8 mouse cellular contexts compared by ENCODE assay signal in the genomic region with DNA sequence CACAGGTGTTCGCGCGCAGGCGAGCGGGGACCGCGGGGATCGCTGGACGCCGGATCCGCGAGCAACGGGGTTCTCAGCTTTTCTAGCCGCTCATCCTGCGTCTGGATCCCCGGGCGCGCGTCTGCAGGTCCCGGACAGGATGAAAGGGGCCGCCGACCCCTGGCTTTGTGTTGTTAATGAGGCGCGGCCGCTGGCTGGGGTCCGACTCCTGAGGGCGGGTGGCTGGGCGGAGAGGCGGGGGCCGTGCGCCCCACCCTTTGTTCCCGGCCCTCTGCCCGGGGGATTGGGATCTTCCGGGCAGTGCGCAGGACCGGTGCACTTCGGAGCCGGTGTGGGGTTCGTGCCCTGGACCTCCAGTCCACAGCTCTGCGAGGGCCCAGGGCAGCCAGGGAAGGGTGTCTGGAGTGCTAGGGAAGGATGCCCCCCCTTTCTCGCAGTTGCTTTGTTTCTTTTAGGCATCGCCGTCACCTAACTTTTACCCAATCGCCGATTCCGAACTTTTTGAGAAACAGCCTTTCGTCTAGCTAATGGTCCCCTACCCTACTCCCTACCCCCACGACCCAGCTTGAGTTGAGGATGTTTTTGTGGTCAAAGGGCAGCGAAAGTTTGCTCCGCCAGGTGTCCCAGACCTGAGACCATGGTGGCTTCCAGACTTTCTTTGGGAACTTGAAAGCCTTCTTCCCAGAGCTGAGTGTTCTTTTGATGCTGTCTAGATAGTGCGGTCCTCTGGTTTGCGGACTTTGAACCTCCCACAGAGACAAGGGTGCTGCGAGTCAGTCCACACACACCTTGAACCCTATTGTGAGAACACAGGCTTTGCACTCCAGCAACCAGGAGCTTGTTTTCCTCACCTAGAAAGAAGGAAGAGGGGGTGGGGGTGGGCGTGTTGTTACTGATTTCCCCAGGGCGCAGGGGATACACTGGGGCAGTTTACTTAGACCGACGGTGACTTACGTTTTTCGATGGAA. TPM values are rescaled to one million over a fixed set of nuclear protein-coding genes. Genes with fewer than 3 reads are reported as not detected.
A peak's percentile ranks its signal among the peaks of the same experiment; 100 is the strongest.
DNase-seq lines count a peak whose midpoint lies in the region; ATAC-seq and TF ChIP-seq lines count a peak whose summit lies in the region.

No protein-coding gene starts in this region.

- H3K36me3 ChIP-seq in heart, embryonic 11.5 days (ENCODE audit: control insufficient read depth, insufficient read depth, low read length): no peaks in the 10 kb centered on the region
- H3K36me3 ChIP-seq in stomach, postnatal 0 days (ENCODE audit: control insufficient read depth, insufficient read depth, low read length): no peaks in the 10 kb centered on the region

- ATAC-seq in heart, embryonic 11.5 days (replicated peaks; ENCODE audit: insufficient number of reproducible peaks, low FRiP score, low TSS enrichment): peak; percentile 46; the same call in 1 of the 2 replicates
- peak; percentile 51 for ATAC-seq in stomach, postnatal 0 days (ENCODE audit: low FRiP score, low TSS enrichment)
- no peak for ATAC-seq in megakaryocyte-erythroid progenitor cell, adult 5-6 weeks (replicated peaks; ENCODE audit: low FRiP score, low TSS enrichment, poor library complexity, severe bottlenecking)

- H3K9ac ChIP-seq in heart, embryonic 11.5 days (ENCODE audit: low read depth, low read length): peak overlapping the region; percentile 74
- H3K9ac ChIP-seq in stomach, postnatal 0 days (ENCODE audit: low read length): peak overlapping the region; percentile 81

- WGBS in heart, embryonic 11.5 days (ENCODE audit: insufficient replicate concordance): under 1% methylated on average over 54 of the region's 59 CpGs
- WGBS in stomach, postnatal 0 days: 2% methylated on average over 47 of the region's 59 CpGs

- no peaks in the 10 kb centered on the region for H3K9me3 ChIP-seq in heart, embryonic 11.5 days (replicated peaks; ENCODE audit: control insufficient read depth, low read length)
- H3K9me3 ChIP-seq in stomach, postnatal 0 days (ENCODE audit: control insufficient read depth, low read length): no peaks in the 10 kb centered on the region

- no peaks in the 10 kb centered on the region; the same call in 1 of the 2 replicates for H3K27me3 ChIP-seq in heart, embryonic 11.5 days (ENCODE audit: control insufficient read depth, insufficient read depth, low read length)
- no peaks in the 10 kb centered on the region for H3K27me3 ChIP-seq in stomach, postnatal 0 days (ENCODE audit: control insufficient read depth, insufficient read depth, low read length)

- peak; percentile 18 for DNase-seq in thymus, postnatal 0 days (ENCODE audit: low spot score)
- DNase-seq in thymus, adult 18-20 months: no peak
- DNase-seq in embryo, embryonic 9.5 days (ENCODE audit: extremely low spot score): peak; percentile 76
- DNase-seq in kidney, postnatal 10 days: peak; percentile 72
- DNase-seq in lung, postnatal 4 days: peak; percentile 58 to 75
- DNase-seq in stomach, postnatal 0 days (ENCODE audit: low spot score): peak; percentile 66

- H3K4me1 ChIP-seq in heart, embryonic 11.5 days (ENCODE audit: control insufficient read depth, insufficient read depth, low read length): peaks cover 12% of the 10 kb centered on the region
- 0 out of 2 replicates have a peak, but pooled peaks cover 3% of the 10 kb centered on the region for H3K4me1 ChIP-seq in stomach, postnatal 0 days (replicated peaks; ENCODE audit: control insufficient read depth, insufficient read depth)

- no peak overlapping the region; the same call in 1 of the 2 replicates for H3K27ac ChIP-seq in heart, embryonic 11.5 days (ENCODE audit: low read depth, low read length)
- peak overlapping the region; percentile 88 for H3K27ac ChIP-seq in stomach, postnatal 0 days (replicated peaks)

- no peak for TF ChIP-seq EP300 in stomach, postnatal 0 days (optimal IDR thresholded peaks at IDR 0.05)

- peak overlapping the region; percentile 82 for H3K4me2 ChIP-seq in heart, embryonic 11.5 days
- H3K4me2 ChIP-seq in stomach, postnatal 0 days (replicated peaks; ENCODE audit: low read depth): peak overlapping the region; percentile 95

- H3K4me3 ChIP-seq in heart, embryonic 11.5 days (ENCODE audit: low read depth, low read length): peak overlapping the region; percentile 77
- peak overlapping the region; percentile 95 for H3K4me3 ChIP-seq in stomach, postnatal 0 days (ENCODE audit: low read depth, low read length)

- no peak for TF ChIP-seq CTCF in stomach, postnatal 0 days (IDR thresholded peaks at IDR 0.05; ENCODE audit: low read depth)

RNA-seq across cellular contexts. Expression of a gene that starts 0.8 kb away (rescaled TPM):
- 0.19 and 0.20 TPM in 2 replicates for polyA plus RNA-seq in thymus, postnatal 0 days (2015; fragmentation: Nextera tagmentation; extraction: Ambion mirVana)
- 1.5 and 2.1 TPM in 2 replicates for polyA plus RNA-seq in heart, embryonic 11.5 days (2014; fragmentation: Nextera tagmentation; extraction: Ambion mirVana)
- 1.0 and 1.1 TPM in 2 replicates for polyA plus RNA-seq in stomach, postnatal 0 days (2015; fragmentation: Nextera tagmentation; extraction: Ambion mirVana)
- total RNA-seq in megakaryocyte-erythroid progenitor cell, adult 5-6 weeks (2014; fragmentation: Nextera tagmentation): 1.2 TPM in 1 of 2 replicates, not detected in the other
- not detected in 2 replicates for total RNA-seq in megakaryocyte-erythroid progenitor cell, adult 5-6 weeks (2017)

RNA-seq across cellular contexts. Expression of a gene that starts 45.3 kb away (rescaled TPM):
- 1.4 and 2.1 TPM in 2 replicates for polyA plus RNA-seq in thymus, postnatal 0 days (2015; fragmentation: Nextera tagmentation; extraction: Ambion mirVana)
- 0.76 and 1.7 TPM in 2 replicates for polyA plus RNA-seq in heart, embryonic 11.5 days (2014; fragmentation: Nextera tagmentation; extraction: Ambion mirVana)
- polyA plus RNA-seq in stomach, postnatal 0 days (2015; fragmentation: Nextera tagmentation; extraction: Ambion mirVana): 0.19 TPM in 1 of 2 replicates, not detected in the other
- total RNA-seq in megakaryocyte-erythroid progenitor cell, adult 5-6 weeks (2014; fragmentation: Nextera tagmentation): not detected in 2 replicates
- not detected in 2 replicates for total RNA-seq in megakaryocyte-erythroid progenitor cell, adult 5-6 weeks (2017)

Comparison
In these comparisons a context has a peak if more than half of its experiments do, and no peak if none do; other contexts are left out.
1. DNase-seq: peak in thymus, postnatal 0 days (single experiment), embryo, embryonic 9.5 days (single experiment), kidney, postnatal 10 days (single experiment), lung, postnatal 4 days (2 of 2) and stomach, postnatal 0 days (single experiment); none in thymus, adult 18-20 months (0 of 2).